Mouse (Mus musculus) heart, postnatal 0 days (tissue): ENCODE data around the gene Btaf1. TPM values are rescaled to one million over a fixed set of nuclear protein-coding genes. Genes with fewer than 3 reads are reported as not detected.
A peak's percentile ranks its signal among the peaks of the same experiment; 100 is the strongest.

Source experiments
- ATAC-seq: fragments of 200-750 bp; cut with Nextera tagmentation; 2 replicates; pipeline ENCODE4 v1.8.0; 2017; ENCODE audit warnings: low read depth, moderate number of reproducible peaks, moderate library complexity; ENCODE audit not compliant: insufficient read depth
- DNase-seq: peaks from one replicate; pipeline ENCODE4 v3.0.0-alpha.2; 2016; ENCODE audit warnings: low spot score
- H3K27ac ChIP-seq: fragments of 300-500 bp; sonication (generic); 2 replicates; pipeline ENCODE4 v1.5.1; 2014; ENCODE audit warnings: low read depth, mild to moderate bottlenecking
- H3K27me3 ChIP-seq: fragments of 300-500 bp; sonication (generic); 2 replicates; pipeline ENCODE4 v1.6.1; 2014; ENCODE audit warnings: low read length, mixed read lengths; ENCODE audit not compliant: control insufficient read depth, insufficient read depth
- H3K36me3 ChIP-seq: fragments of 300-500 bp; sonication (generic); replicated peaks from 2 replicates; pipeline ENCODE4 v1.6.1; 2014; ENCODE audit warnings: low read length, mixed read lengths; ENCODE audit not compliant: control insufficient read depth, insufficient read depth
- H3K4me1 ChIP-seq: fragments of 300-500 bp; sonication (generic); 2 replicates; pipeline ENCODE4 v1.6.1; 2014; ENCODE audit warnings: antibody characterized with exemption; ENCODE audit not compliant: control insufficient read depth, insufficient read depth
- H3K4me2 ChIP-seq: fragments of 300-500 bp; sonication (generic); 2 replicates; pipeline ENCODE4 v1.6.1; 2014; ENCODE audit warnings: low read depth, mild to moderate bottlenecking, low read length, moderate library complexity
- H3K4me3 ChIP-seq: fragments of 300-500 bp; sonication (generic); 2 replicates; pipeline ENCODE4 v1.5.1; 2014; ENCODE audit warnings: low read depth, low read length
- H3K9ac ChIP-seq: fragments of 300-500 bp; sonication (generic); replicated peaks from 2 replicates; pipeline ENCODE4 v1.6.1; 2014; ENCODE audit warnings: low read depth, low read length, mixed read lengths
- H3K9me3 ChIP-seq: fragments of 300-500 bp; sonication (generic); replicated peaks from 2 replicates; pipeline ENCODE4 v1.6.1; 2016; ENCODE audit warnings: low read length; ENCODE audit not compliant: control insufficient read depth
- CTCF ChIP-seq: IDR thresholded peaks from 2 replicates; pipeline ENCODE4 v1.5.1; 2016; ENCODE audit warnings: antibody characterized with exemption, control low read depth, low read depth
- EP300 ChIP-seq: IDR thresholded peaks from 2 replicates; pipeline ENCODE4 v1.6.1; 2016; ENCODE audit warnings: antibody characterized with exemption, low read depth
- WGBS: fragments of 180-500 bp; shearing (Covaris S2); extraction: QIAGEN DNeasy Blood & Tissue Kit; methylation state at CpG from one replicate; pipeline ENCODE4 v1.1.7; 2014; 5-methylcytosine and 5-hydroxymethylcytosine counted together
- polyA plus RNA-seq: library from polyadenylated mRNA; unstranded; fragments of >200 nt; fragmentation: Nextera tagmentation; extraction: Ambion mirVana; gene quantifications from 2 replicates; pipeline ENCODE4 v1.2.1, GENCODE M21; 2015
- total RNA-seq: library from RNA; depleted of rRNA; stranded (reverse); fragments of >200 nt; gene quantifications from 2 replicates; pipeline ENCODE4 v1.2.3, GENCODE M21; 2014; ENCODE audit warnings: low replicate concordance; rRNA removed

Gene Btaf1
- total RNA-seq (12.0 and 12.6 TPM in 2 replicates), polyA plus RNA-seq (2.9 and 3.0 TPM in 2 replicates)

DNA sequence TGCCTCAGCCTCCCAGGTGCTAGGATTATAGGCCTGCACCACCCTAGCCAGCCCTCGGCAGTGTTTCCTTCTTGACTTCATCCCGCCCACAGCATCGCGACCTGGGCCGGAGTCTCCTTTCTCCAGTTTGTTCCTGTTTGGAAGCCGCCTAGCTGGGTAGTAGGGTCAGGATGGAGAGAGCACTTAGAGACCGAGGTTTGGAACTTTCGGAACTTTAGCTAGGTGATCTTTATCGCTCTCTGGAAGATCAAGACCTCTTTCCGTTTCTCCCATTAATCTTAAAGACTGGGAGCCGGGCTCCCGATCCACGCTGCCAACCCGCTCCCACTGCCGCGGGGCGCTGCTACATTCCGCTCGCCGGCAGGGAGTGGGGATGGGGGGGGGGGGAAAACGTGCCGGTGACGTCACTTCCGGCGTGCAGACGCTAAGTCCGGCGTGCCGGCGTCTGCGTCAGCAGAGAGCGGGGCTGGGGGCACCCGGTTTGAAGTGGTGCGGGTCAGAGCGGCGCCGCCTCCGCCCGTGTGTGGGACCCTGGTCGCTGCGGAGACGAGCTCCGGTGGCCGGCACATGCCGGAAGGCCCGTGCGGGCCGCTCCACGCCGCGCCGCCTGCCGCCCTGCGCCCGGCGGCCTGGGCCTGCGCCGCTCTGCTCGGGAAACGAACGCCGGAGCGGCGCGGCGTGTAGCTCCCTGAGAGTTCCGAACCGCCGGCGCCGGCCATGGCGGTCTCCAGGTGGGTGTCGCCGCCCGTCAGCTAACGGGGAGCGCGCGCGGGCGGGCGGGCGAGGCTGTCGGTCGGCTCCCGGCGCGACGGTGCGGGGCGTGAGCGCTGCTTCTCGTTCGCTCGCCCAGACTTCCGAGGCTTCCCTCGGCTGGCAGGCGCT is at the start of gene Btaf1:
TSS of gene Btaf1 (plus strand) at position 409 of the 882 bp plus-strand sequence.
- peak within 1 kb of the TSS; percentile 96 for H3K9ac ChIP-seq
- WGBS = under 1% methylated on average over 66 of the region's 98 CpGs
- H3K4me3 ChIP-seq = peak within 1 kb of the TSS; percentile 98
- H3K9me3 ChIP-seq = no peaks in the 10 kb centered on the region
- H3K4me1 ChIP-seq = peaks cover 16% of the 10 kb centered on the region
- peak within 1 kb of the TSS; percentile 88 for H3K4me2 ChIP-seq
- H3K36me3 ChIP-seq = no peaks in the 10 kb centered on the region
- ATAC-seq (peak; percentile 97), DNase-seq (peak; percentile 89)
- H3K27ac ChIP-seq = peak within 1 kb of the TSS; percentile 97
- H3K27me3 ChIP-seq = no peaks in the 10 kb centered on the region
- TF ChIP-seq CTCF (no peak; the same call in 1 of the 2 replicates), EP300 (no peak)

DNA sequence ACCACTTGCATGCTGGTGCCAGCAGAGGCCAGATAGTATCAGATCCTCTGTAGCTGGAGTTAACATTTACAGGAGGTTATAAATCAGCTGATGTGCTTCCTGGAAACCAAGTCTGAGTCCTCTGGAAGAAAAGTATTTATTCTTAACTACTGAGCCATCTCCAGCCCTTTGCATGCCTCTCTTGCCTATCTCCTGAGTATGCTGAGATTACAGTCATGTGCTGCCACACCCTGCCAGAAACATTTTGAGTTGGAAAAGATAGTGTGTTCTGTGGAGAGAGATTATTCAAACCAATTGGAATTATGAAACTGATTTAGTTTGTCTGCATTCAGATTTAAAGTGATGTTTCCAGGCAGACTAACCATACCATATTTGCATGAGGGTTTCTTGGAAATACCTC is 48.5 kb upstream of the Btaf1 start:
- Histone ChIP-seq H3K4me3 (no peak overlapping the region), H3K9ac (no peak overlapping the region), H3K4me1 (peaks cover 6% of the 10 kb centered on the region; the same call in 1 of the 2 replicates), H3K27me3 (no peaks in the 10 kb centered on the region), H3K9me3 (no peaks in the 10 kb centered on the region), H3K27ac (no peak overlapping the region), H3K36me3 (peaks cover 89% of the 10 kb centered on the region), H3K4me2 (no peak overlapping the region)
- DNase-seq (no peak), ATAC-seq (no peak)
- TF ChIP-seq CTCF = no peak
- TF ChIP-seq EP300 = no peak

DNA sequence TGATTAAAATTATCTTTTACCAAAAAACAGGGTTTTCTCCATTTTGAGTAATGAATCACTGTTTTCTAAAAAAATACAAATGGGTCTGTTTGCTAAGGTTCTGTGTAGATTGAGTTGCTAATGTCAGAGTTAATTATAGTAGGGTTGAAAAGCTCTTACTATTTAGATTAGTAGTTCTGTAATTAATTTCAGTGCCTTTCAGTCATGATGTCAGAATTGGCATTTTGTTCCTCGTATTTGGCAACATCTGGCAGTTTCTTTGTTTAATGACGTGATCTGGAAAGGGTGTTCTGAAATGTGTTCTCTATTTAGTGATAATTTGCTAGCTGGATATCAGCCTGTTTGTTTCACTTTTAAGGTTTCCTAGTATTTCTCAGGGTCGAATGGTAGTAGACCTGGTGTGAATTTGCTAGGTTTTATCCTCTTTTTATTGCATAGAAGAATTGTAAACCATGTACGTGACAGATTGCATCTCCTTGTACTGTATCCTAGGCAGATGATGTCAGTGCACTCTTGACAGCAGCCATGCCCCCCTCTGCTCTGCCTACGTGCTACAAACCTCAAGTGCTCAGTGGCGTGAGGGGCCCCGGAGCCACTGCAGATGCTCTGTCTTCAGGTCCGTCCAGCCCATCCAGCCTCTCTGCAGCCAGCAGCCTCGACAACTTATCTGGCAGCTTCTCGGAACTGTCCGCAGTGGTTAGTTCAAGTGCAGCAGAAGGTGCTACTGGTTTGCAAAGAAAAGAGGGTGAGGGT is 47.0 kb upstream of the Btaf1 start:
- TF ChIP-seq EP300 (no peak), CTCF (no peak)
- H3K4me3 ChIP-seq = no peak overlapping the region
- H3K4me2 ChIP-seq = 0 out of 2 replicates have a peak overlapping the region, but pooled peaks have one; percentile 34
- H3K27me3 ChIP-seq = no peaks in the 10 kb centered on the region
- peak overlapping the region; percentile 36; the same call in 1 of the 2 replicates for H3K27ac ChIP-seq
- peaks cover 89% of the 10 kb centered on the region for H3K36me3 ChIP-seq
- WGBS = 34% methylated on average over 11 of the region's 11 CpGs
- peak; percentile 57 for ATAC-seq
- no peak overlapping the region for H3K9ac ChIP-seq
- DNase-seq = peak; percentile 42
- H3K4me1 ChIP-seq = peaks cover 6% of the 10 kb centered on the region; the same call in 1 of the 2 replicates
- H3K9me3 ChIP-seq = no peaks in the 10 kb centered on the region

DNA sequence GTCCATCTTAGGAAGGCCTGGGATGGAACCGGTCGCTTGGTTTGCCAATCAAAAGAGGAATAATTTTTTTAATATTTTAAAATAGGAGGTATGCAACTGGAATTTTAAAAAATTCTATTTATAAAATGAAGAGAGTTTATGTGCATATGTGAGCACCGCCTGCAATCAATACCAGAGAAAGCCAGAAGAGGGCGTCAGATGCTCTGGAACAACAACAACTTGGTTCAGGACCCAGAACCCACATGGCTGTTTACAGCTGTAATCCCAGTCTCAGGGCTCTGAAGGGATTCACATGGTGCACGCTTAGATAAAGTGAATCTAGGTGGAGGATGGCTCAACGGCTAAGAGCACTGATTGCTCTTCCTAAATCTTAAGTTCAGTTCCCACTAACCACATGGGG is 42.8 kb upstream of the Btaf1 start:
- peaks cover 90% of the 10 kb centered on the region for H3K36me3 ChIP-seq
- WGBS = 87% methylated on average over 6 of the region's 6 CpGs
- H3K27ac ChIP-seq = no peak overlapping the region
- H3K9ac ChIP-seq = no peak overlapping the region
- H3K4me2 ChIP-seq = no peak overlapping the region
- H3K4me3 ChIP-seq = no peak overlapping the region
- DNase-seq = no peak
- H3K27me3 ChIP-seq = no peaks in the 10 kb centered on the region
- peak; percentile 12; the same call in 1 of the 2 replicates for TF ChIP-seq CTCF
- no peak for TF ChIP-seq EP300
- H3K4me1 ChIP-seq = peaks cover 6% of the 10 kb centered on the region; the same call in 1 of the 2 replicates
- ATAC-seq = no peak
- H3K9me3 ChIP-seq = no peaks in the 10 kb centered on the region

DNA sequence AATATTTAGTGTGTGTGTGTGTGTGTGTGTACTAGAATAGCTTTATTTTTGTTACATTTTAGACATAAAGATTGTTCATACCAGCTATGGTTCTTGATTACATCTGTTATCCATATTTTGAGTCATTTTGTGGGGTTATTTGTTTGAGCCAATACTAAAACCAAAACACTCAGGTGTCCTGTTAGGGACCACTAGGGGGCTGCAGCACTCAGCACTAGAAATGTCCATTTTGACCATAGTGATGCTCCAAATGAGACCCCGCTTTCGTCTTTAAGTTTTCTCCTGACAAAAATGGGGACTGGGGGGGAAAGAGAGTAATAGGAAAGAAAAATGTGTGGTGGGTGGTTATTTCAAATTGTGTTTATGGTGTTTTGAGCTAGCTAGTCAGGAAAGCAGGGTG is 39.6 kb upstream of the Btaf1 start:
- WGBS = 80% methylated on average over 2 of the region's 2 CpGs
- DNase-seq (no peak), ATAC-seq (no peak)
- TF ChIP-seq CTCF (peak; percentile 32), EP300 (no peak)
- H3K4me2 ChIP-seq = no peak overlapping the region
- no peak overlapping the region for H3K27ac ChIP-seq
- H3K9ac ChIP-seq = no peak overlapping the region
- peaks cover 97% of the 10 kb centered on the region for H3K36me3 ChIP-seq
- no peak overlapping the region for H3K4me3 ChIP-seq
- H3K27me3 ChIP-seq = no peaks in the 10 kb centered on the region
- H3K9me3 ChIP-seq = no peaks in the 10 kb centered on the region
- no peaks in the 10 kb centered on the region for H3K4me1 ChIP-seq
